Mouse (Mus musculus) thymus, adult 2 months (tissue): ENCODE data around the gene Map4.

Experiments
- CTCF ChIP-seq: fragments of 200-500 bp; IDR thresholded peaks from 2 replicates; pipeline ENCODE4 v1.5.1; 2012; ENCODE audit warnings: mild to moderate bottlenecking, control low read depth, low read length, moderate library complexity, borderline replicate concordance; ENCODE audit not compliant: control insufficient read depth, poor library complexity, insufficient read depth; ENCODE audit errors: extremely low read depth
- POLR2A ChIP-seq: fragments of 200-500 bp; IDR thresholded peaks from 2 replicates; pipeline ENCODE4 v1.6.1; 2012; ENCODE audit warnings: mild to moderate bottlenecking, low read length, control low read depth, moderate library complexity; ENCODE audit not compliant: control insufficient read depth, poor library complexity, insufficient read depth; ENCODE audit errors: extremely low read depth

DNA sequence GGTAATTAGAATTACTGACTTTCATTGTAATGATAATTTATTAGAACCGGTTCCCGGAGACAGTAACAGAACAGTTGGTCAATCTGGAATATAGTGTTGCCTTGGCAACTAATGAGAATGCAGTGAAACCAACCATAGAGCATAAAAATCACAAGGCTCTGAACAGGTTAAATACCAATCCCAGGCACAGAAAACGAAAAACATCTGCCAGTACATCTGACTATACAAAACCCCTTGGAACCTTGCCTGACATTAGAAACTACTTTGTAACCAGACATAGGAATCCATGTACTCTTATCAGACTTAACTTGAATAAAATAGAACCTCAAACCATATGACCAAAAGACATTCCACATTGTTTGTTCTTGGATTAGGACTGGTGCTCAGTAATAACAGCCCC lies 116.6 kb downstream of the Map4 start:
- no peak for TF ChIP-seq CTCF
- no peak for TF ChIP-seq POLR2A
